ENCODE assay signal across 10 mouse cellular contexts in the genomic region with DNA sequence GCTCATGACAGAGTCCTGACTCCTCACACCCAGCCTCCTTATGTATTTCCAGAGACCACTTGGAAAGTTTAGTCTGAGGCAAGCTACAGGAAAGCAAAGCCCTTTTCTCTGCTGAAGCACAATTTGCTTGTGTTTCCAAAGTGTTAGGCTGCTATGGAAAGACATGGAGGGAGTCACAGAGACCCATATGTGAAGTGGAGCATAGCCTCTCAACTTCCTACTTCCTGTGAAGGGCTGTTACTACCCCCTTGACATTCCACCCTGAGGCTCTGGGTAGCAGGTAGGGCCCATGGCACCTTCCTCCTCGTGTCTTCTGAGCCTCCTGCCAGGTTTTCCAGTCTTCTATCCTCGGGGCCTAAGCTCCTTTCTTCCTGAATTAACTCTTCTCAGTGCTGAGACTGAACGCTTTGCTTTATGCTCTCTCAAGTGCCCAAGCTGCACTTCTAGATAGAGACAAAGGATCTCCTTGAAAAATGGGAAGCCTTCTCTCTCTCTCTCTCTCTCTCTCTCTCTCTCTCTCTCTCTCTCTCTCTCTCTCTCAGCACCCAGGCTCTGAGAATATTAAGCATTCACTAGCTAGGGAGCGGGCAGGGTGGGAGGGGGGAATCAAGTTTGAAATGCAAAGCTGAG. TPM values are rescaled to one million over a fixed set of nuclear protein-coding genes. Genes with fewer than 3 reads are reported as not detected.
DNase-seq lines count a peak whose midpoint lies in the region; ATAC-seq lines count a peak whose summit lies in the region.
"Had no signal": no experiment of that assay in that cellular context is flagged by ENCODE, and none has a peak within 500 bp of the region (broad histone marks: within the 10 kb centered on the region; RNA-seq: fewer than 3 reads in every experiment).

No protein-coding gene starts in this region.

- peaks cover 6% of the 10 kb centered on the region; the same call in 1 of the 2 replicates for H3K79me2 ChIP-seq in macrophage (ENCODE audit: inconsistent target)

- ATAC-seq in forebrain, embryonic 15.5 days (replicated peaks): no peak
- ATAC-seq in activated CD4-positive, CD25-positive, alpha-beta regulatory T cell, adult 4 months: no peak

- no peaks in the 10 kb centered on the region for H3K9me3 ChIP-seq in heart, embryonic 10.5 days
- H3K9me3 ChIP-seq in forebrain, embryonic 15.5 days: no peaks in the 10 kb centered on the region

- no peak for DNase-seq in heart, embryonic 10.5 days (ENCODE audit: low spot score)
- DNase-seq in heart, adult 9 months (ENCODE audit: low spot score in 2 of 2): no peak
- peak; percentile 33 for DNase-seq in A20 (ENCODE audit: low read depth, low spot score)
- DNase-seq in right cerebral cortex, postnatal 36 days (ENCODE audit: low spot score in 2 of 2): no peak
- DNase-seq in layer of hippocampus, adult 9-10 months (ENCODE audit: low spot score): no peak
- DNase-seq: spleen, adult 18-20 months had no signal

- WGBS in heart, embryonic 10.5 days: 33% methylated on average over 4 of the region's 4 CpGs
- under 1% methylated on average over 4 of the region's 4 CpGs for WGBS in forebrain, embryonic 15.5 days
- 68% methylated on average over 4 of the region's 4 CpGs for WGBS in macrophage (ENCODE audit: missing documents)

- H3K36me3 ChIP-seq in heart, embryonic 10.5 days: no peaks in the 10 kb centered on the region
- H3K36me3 ChIP-seq in forebrain, embryonic 15.5 days: no peaks in the 10 kb centered on the region
- no peaks in the 10 kb centered on the region for H3K36me3 ChIP-seq in macrophage (ENCODE audit: inconsistent target)

- H3K4me3 ChIP-seq in heart, embryonic 10.5 days: no peak overlapping the region
- no peak overlapping the region for H3K4me3 ChIP-seq in forebrain, embryonic 15.5 days
- H3K4me3 ChIP-seq in macrophage (ENCODE audit: inconsistent target): no peak overlapping the region

- H3K27me3 ChIP-seq in heart, embryonic 10.5 days (ENCODE audit: insufficient read depth, poor library complexity, severe bottlenecking): no peaks in the 10 kb centered on the region
- no peaks in the 10 kb centered on the region for H3K27me3 ChIP-seq in forebrain, embryonic 15.5 days

- no peak overlapping the region for H3K9ac ChIP-seq in forebrain, embryonic 15.5 days (replicated peaks)
- H3K9ac ChIP-seq: liver, embryonic 14.5 days had no signal

- peak overlapping the region; percentile 83 for H3K27ac ChIP-seq in heart, embryonic 10.5 days
- peak overlapping the region; percentile 68 for H3K27ac ChIP-seq in forebrain, embryonic 15.5 days (replicated peaks)
- H3K27ac ChIP-seq in macrophage: peak overlapping the region; percentile 96
- H3K27ac ChIP-seq: liver, embryonic 14.5 days had no signal

- no peak overlapping the region for H3K4me2 ChIP-seq in forebrain, embryonic 15.5 days (replicated peaks)

- H3K4me1 ChIP-seq in heart, embryonic 10.5 days: peaks cover 62% of the 10 kb centered on the region
- peaks cover 46% of the 10 kb centered on the region for H3K4me1 ChIP-seq in forebrain, embryonic 15.5 days

RNA-seq across cellular contexts. Expression of a gene that starts 47.2 kb away (rescaled TPM):
- 3.4 and 8.6 TPM in 2 replicates for polyA plus RNA-seq in heart, embryonic 10.5 days (2016; fragmentation: Nextera tagmentation; extraction: Ambion mirVana)
- 19.8 and 21.5 TPM in 2 replicates for polyA plus RNA-seq in forebrain, embryonic 15.5 days (2015; fragmentation: Nextera tagmentation; extraction: Ambion mirVana)
- 100 to 1,000 TPM in 15 of 26 experiments, 10 to 100 TPM in 11; 37.6 to 232 (median 114) TPM for total RNA-seq in macrophage (2018; cell fraction: chromatin; rRNA removed)
- total RNA-seq in macrophage (2018; cell fraction: cytosol; rRNA removed): 100 to 1,000 TPM in 16 of 26 experiments, 10 to 100 TPM in 10; 68.0 to 298 (median 132) TPM
- 100 to 1,000 TPM in 22 of 26 experiments, 10 to 100 TPM in 4; 58.9 to 356 (median 241) TPM for total RNA-seq in macrophage (2018; cell fraction: nucleus; rRNA removed)
- polyA plus RNA-seq in macrophage (2018): 24.7 to 56.1 TPM (median 49.7 TPM) in 3 replicates
- polyA plus RNA-seq in activated CD4-positive, CD25-positive, alpha-beta regulatory T cell, adult 4 months (2017; shearing (Covaris generic)): 1 to 10 TPM; 5.0 to 7.9 TPM
